Mouse (Mus musculus) CH12.LX (cell line): ENCODE results near the gene Daxx. TPM values are rescaled to one million over a fixed set of nuclear protein-coding genes. Genes with fewer than 3 reads are reported as not detected.
A peak's percentile ranks its signal among the peaks of the same experiment; 100 is the strongest.

ENCODE experiments used
- DNase-seq: peaks from one replicate; pipeline ENCODE4 v3.0.0-alpha.2; 2013; ENCODE audit errors: extremely low read depth
- H3K27ac ChIP-seq: 2 replicates; pipeline ENCODE4 v1.5.1; 2012; ENCODE audit warnings: low read depth, mild to moderate bottlenecking, control low read depth, moderate library complexity; ENCODE audit not compliant: insufficient read depth
- H3K27me3 ChIP-seq: replicated peaks from 2 replicates; pipeline ENCODE3; 2012; ENCODE audit warnings: inconsistent platforms
- H3K36me3 ChIP-seq, 2 experiments: replicated peaks in 1 of 2; 2 replicates each; pipeline versions ENCODE3 to v1.6.1; 2012; ENCODE audit warnings: inconsistent platforms in 1 of 2, low read length in 1 of 2, mild to moderate bottlenecking in 1 of 2, mixed read lengths in 1 of 2, moderate library complexity in 1 of 2; ENCODE audit not compliant: control insufficient read depth in 1 of 2, insufficient read depth in 1 of 2
- H3K4me1 ChIP-seq, 2 experiments: 2 replicates each; pipeline ENCODE4 v1.6.1; 2012; ENCODE audit warnings: inconsistent platforms in 1 of 2, moderate library complexity in 1 of 2; ENCODE audit not compliant: insufficient read depth in 2 of 2, control insufficient read depth in 1 of 2
- H3K4me2 ChIP-seq: 2 replicates; pipeline ENCODE4 v1.6.1; 2012; ENCODE audit warnings: low read depth, mild to moderate bottlenecking, control low read depth; ENCODE audit not compliant: poor library complexity, insufficient read depth, severe bottlenecking
- H3K4me3 ChIP-seq, 3 experiments: fragments of 150-350 bp in 1 of 3; sonication (generic) in 1 of 3; replicated peaks in 1 of 3; 2 replicates each; pipeline versions ENCODE3 to v1.5.1; 2011 to 2012; ENCODE audit warnings: low read depth in 2 of 3, low read length in 2 of 3, mild to moderate bottlenecking in 2 of 3, moderate library complexity in 2 of 3, control low read depth in 1 of 3, improper control_type of control experiment in 1 of 3, inconsistent platforms in 1 of 3, mixed read lengths in 1 of 3; ENCODE audit not compliant: poor library complexity in 1 of 3
- H3K79me2 ChIP-seq: replicated peaks from 2 replicates; pipeline ENCODE4 v1.6.1; 2012; ENCODE audit warnings: mild to moderate bottlenecking, moderate library complexity; ENCODE audit not compliant: control insufficient read depth, poor library complexity, insufficient read depth, severe bottlenecking; ENCODE audit errors: extremely low read depth
- H3K9ac ChIP-seq: 2 replicates; pipeline ENCODE4 v1.6.1; 2012; ENCODE audit warnings: low read depth, mild to moderate bottlenecking, control low read depth, moderate library complexity; ENCODE audit not compliant: insufficient read depth
- H3K9me3 ChIP-seq: replicated peaks from 2 replicates; pipeline ENCODE3; 2012; ENCODE audit warnings: low read length, inconsistent platforms, mixed read lengths
- CTCF ChIP-seq, 2 experiments: IDR thresholded peaks in 1 of 2; conservative IDR thresholded peaks in 1 of 2; 2 replicates each; pipeline ENCODE4 v1.5.1; 2011 to 2012; ENCODE audit warnings: low read depth in 2 of 2, low read length in 2 of 2, improper control_type of control experiment in 1 of 2, inconsistent platforms in 1 of 2, mild to moderate bottlenecking in 1 of 2, moderate library complexity in 1 of 2
- E2F4 ChIP-seq: IDR thresholded peaks from 2 replicates; pipeline ENCODE4 v1.6.1; 2011; ENCODE audit warnings: low read depth, low read length, improper control_type of control experiment; ENCODE audit not compliant: insufficient replicate concordance
- RAD21 ChIP-seq: IDR thresholded peaks from 2 replicates; pipeline ENCODE4 v1.6.1; 2011; ENCODE audit warnings: low read depth, mild to moderate bottlenecking, low read length, improper control_type of control experiment, moderate library complexity
- SIN3A ChIP-seq: IDR thresholded peaks from 2 replicates; pipeline ENCODE4 v1.6.1; 2012; ENCODE audit warnings: low read length, improper control_type of control experiment, inconsistent platforms
- SMC3 ChIP-seq: IDR thresholded peaks from 2 replicates; pipeline ENCODE4 v1.6.1; 2011; ENCODE audit warnings: low read depth, low read length, improper control_type of control experiment
- TCF12 ChIP-seq: IDR thresholded peaks from 2 replicates; pipeline ENCODE4 v1.6.1; 2014; ENCODE audit warnings: low read depth, mild to moderate bottlenecking, inconsistent platforms, low read length, improper control_type of control experiment
- dilution Hi-C: fragments of 300-500 bp; cut with MboI; formaldehyde crosslinking; loops from 2 replicates; pipeline ENCODE4 v1.14.3; 2020; ENCODE audit warnings: low sequenced_read_pairs; ENCODE audit not compliant: extremely low pct_unique_long_range_greater_than_20kb, extremely low pct_ligation_motif_present
- in situ Hi-C: fragments of 300-500 bp; cut with MboI; formaldehyde crosslinking; loops from 3 replicates; pipeline ENCODE4 v1.14.3; 2019; ENCODE audit warnings: low sequenced_read_pairs, low pct_ligation_motif_present, low pct_unique_long_range_greater_than_20kb, mixed read lengths
- polyA plus RNA-seq: library from polyadenylated mRNA; unstranded; fragments of >175 nt; gene quantifications from 2 replicates; pipeline ENCODE4 v1.2.1, GENCODE M21; 2012; ENCODE audit warnings: low read depth; ENCODE audit not compliant: insufficient read length
- total RNA-seq, 2 experiments: library from RNA; depleted of rRNA; stranded (reverse); fragments of 300-350 nt in 1 of 2; fragments of >200 nt in 1 of 2; gene quantifications; 2 replicates each; pipeline ENCODE4 v1.2.3; 2012 to 2014

Daxx gene
- total and polyA plus RNA-seq, 3 experiments: 32.3 to 53.0 (median 33.8) TPM

- peaks cover 5 to 24% of the 10 kb centered on the region in 2 experiments; a peak in 3 of 4 replicates for H3K4me1 ChIP-seq
- dilution Hi-C loops: no loop called here
- DNase-seq: peak; percentile 75
- TF ChIP-seq RAD21 (peak; percentile 56), SMC3 (peak; percentile 55), CTCF (conservative IDR thresholded peaks at IDR 0.05 in 1 of 2, IDR thresholded peaks at IDR 0.05 in 1 of 2; ENCODE audit: low read depth in 2 of 2, low read length in 2 of 2) (peak; percentile 39 to 69; a peak in 3 of 4 replicates), E2F4 (no peak)
- TF ChIP-seq, all 38 proteins: peak for 3
- Histone ChIP-seq H3K9ac (no peak overlapping the region), H3K79me2 (peaks cover 24% of the 10 kb centered on the region), H3K27ac (no peak overlapping the region), H3K36me3 (peaks cover 61 to 78% of the 10 kb centered on the region in 2 experiments), H3K9me3 (peaks cover 3% of the 10 kb centered on the region), H3K27me3 (no peaks in the 10 kb centered on the region), H3K4me2 (no peak overlapping the region), H3K4me3 (no peak overlapping the region)
- in situ Hi-C loops: no loop called here
These were observed 15.5 kb downstream of the Daxx start for GRCm38 (mm10) chr17:33924577-33925283.

- no peaks in the 10 kb centered on the region for H3K27me3 ChIP-seq
- H3K4me3 ChIP-seq: no peak overlapping the region
- peaks cover 5 to 24% of the 10 kb centered on the region in 2 experiments; a peak in 3 of 4 replicates for H3K4me1 ChIP-seq
- peaks cover 24% of the 10 kb centered on the region for H3K79me2 ChIP-seq
- H3K27ac ChIP-seq: no peak overlapping the region
- in situ Hi-C loops: no loop called here
- no peak overlapping the region for H3K4me2 ChIP-seq
- peaks cover 3% of the 10 kb centered on the region for H3K9me3 ChIP-seq
- dilution Hi-C loops: no loop called here
- TF ChIP-seq SIN3A (no peak), CTCF (conservative IDR thresholded peaks at IDR 0.05 in 1 of 2, IDR thresholded peaks at IDR 0.05 in 1 of 2; ENCODE audit: low read depth in 2 of 2, low read length in 2 of 2) (peak in 1 of 2 experiments; percentile 37; a peak in 2 of 4 replicates)
- no peak for DNase-seq
- H3K9ac ChIP-seq: no peak overlapping the region
- H3K36me3 ChIP-seq: peaks cover 61 to 78% of the 10 kb centered on the region in 2 experiments
These were observed 16.3 kb downstream of the Daxx start for GRCm38 (mm10) chr17:33925406-33926116.

GRCm38 (mm10) chr17:33926207-33926932, 17.2 kb downstream of the Daxx start:
- no peak overlapping the region for H3K4me2 ChIP-seq
- H3K36me3 ChIP-seq: peaks cover 60 to 72% of the 10 kb centered on the region in 2 experiments
- peak in 1 of 2 experiments; percentile 61; a peak in 2 of 4 replicates for TF ChIP-seq CTCF (conservative IDR thresholded peaks at IDR 0.05 in 1 of 2, IDR thresholded peaks at IDR 0.05 in 1 of 2; ENCODE audit: low read depth in 2 of 2, low read length in 2 of 2)
- TF ChIP-seq TCF12: no peak
- TF ChIP-seq RAD21: peak; percentile 59
- TF ChIP-seq SMC3: peak; percentile 47
- TF ChIP-seq, all 38 proteins: peak for 3
- Histone ChIP-seq H3K27ac (no peak overlapping the region), H3K4me3 (no peak overlapping the region), H3K9ac (no peak overlapping the region), H3K9me3 (peaks cover 3% of the 10 kb centered on the region), H3K79me2 (peaks cover 16% of the 10 kb centered on the region), H3K4me1 (peaks cover 6 to 21% of the 10 kb centered on the region in 2 experiments), H3K27me3 (no peaks in the 10 kb centered on the region)
- in situ Hi-C loops: no loop called here
- DNase-seq: no peak
- dilution Hi-C loops: no loop called here
